Mouse (Mus musculus): Measurements from ENCODE around the gene Gm10217.

Gm10217 gene

GRCm38 (mm10) chr8:9863951-9864350 lies at the start of gene Gm10217:
TSS of gene Gm10217 (plus strand) at chr8:9864251.
- no peak for DNase-seq

- no peak for DNase-seq
Measured at GRCm38 (mm10) chr8:9824770-9825169, 39.3 kb upstream of the Gm10217 start.

GRCm38 (mm10) chr8:9840257-9840656 lies 23.8 kb upstream of the Gm10217 start:
- DNase-seq = no peak

GRCm38 (mm10) chr8:9859286-9859685 lies 4.8 kb upstream of the Gm10217 start:
- no peak for DNase-seq

GRCm38 (mm10) chr8:9860539-9861203 lies 3.4 kb upstream of the Gm10217 start:
- no peak for DNase-seq

GRCm38 (mm10) chr8:9865150-9865549 lies 1.1 kb downstream of the Gm10217 start:
- no peak for DNase-seq

GRCm38 (mm10) chr8:9868094-9868493 lies 4.0 kb downstream of the Gm10217 start:
- DNase-seq = no peak

- DNase-seq = no peak
Measured at GRCm38 (mm10) chr8:9876241-9876640, 12.2 kb downstream of the Gm10217 start.

- no peak for DNase-seq
Measured at GRCm38 (mm10) chr8:9879921-9880320, 15.9 kb downstream of the Gm10217 start.

GRCm38 (mm10) chr8:9886714-9887113 lies 22.7 kb downstream of the Gm10217 start:
- DNase-seq = no peak

GRCm38 (mm10) chr8:9899199-9899598 lies 35.1 kb downstream of the Gm10217 start:
- no peak for DNase-seq

- no peak for DNase-seq
Measured at GRCm38 (mm10) chr8:9899673-9900072, 35.6 kb downstream of the Gm10217 start.

All from cerebellum, adult 8-10 months (tissue).